Mouse (Mus musculus) T-cell, adult 66 days (primary cell): Measurements from ENCODE around the gene Dgkh. TPM values are rescaled to one million over a fixed set of nuclear protein-coding genes. Genes with fewer than 3 reads are reported as not detected.

Experiments
- total RNA-seq, 2 experiments: library from RNA; stranded (reverse); gene quantifications; 3 replicates in 1 of 2; 4 replicates in 1 of 2; pipeline ENCODE4 v1.2.4; 2023

Gene Dgkh
- total RNA-seq, result 1 to 10 TPM; 8.3 to 9.1 TPM

DNA sequence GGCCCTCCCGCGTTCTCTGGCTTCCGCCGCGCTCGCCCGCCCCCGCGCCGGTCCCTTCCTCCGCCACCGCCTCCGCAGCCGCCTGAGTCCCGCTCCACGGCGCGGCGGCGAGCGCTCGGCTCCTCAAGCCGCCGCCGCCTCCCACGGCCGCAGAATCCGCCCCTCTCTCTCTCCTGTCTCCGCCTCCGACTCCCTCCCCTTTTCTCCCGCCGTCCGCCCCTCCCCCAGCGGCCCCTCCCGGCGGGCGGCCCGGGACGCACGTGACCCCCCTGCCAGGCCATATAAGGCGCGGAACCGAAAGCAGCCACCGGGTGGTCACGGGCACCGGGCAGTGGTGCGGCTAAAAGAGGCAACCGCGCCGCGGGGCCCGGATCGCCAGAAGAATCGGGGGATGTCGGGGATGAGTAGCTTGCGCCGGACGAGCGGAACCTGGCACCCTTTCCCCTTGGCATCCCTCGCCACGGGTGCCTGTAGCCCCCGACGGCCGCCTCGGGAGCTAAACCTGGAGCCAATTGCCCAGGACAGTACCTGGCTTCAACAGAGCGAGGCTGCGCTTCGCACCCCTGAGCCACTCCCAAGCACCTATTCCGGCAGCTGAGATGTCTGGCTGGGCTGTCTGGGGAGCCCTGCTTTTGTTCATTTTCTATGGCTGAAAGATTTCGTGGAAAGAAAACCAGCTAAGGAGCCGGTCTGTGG, at the start of gene Dgkh:
Dgkh (minus strand) TSS at position 160 of the 696 bp plus-strand sequence.

GRCm38 (mm10) chr14:78536281-78537165, 196.1 kb downstream of the Dgkh start, which contains the start of gene Akap11:
Gene Akap11, minus strand, starts transcription at chr14:78536808.

Other genes with a start within 250 kb of the Dgkh start
- 10 to 100 TPM; 40.6 to 45.0 TPM for gene Akap11, start 196.0 kb downstream of the Dgkh start, total RNA-seq
- 10 to 100 TPM; 22.6 to 23.2 TPM for gene Vwa8, start 116.3 kb upstream of the Dgkh start, total RNA-seq